Mouse (Mus musculus): ENCODE data around the gene Mrpl1. TPM values are rescaled to one million over a fixed set of nuclear protein-coding genes. Genes with fewer than 3 reads are reported as not detected.

The Mrpl1 gene
- 13.6 TPM for polyA plus RNA-seq (2017; shearing (Covaris generic))

DNA sequence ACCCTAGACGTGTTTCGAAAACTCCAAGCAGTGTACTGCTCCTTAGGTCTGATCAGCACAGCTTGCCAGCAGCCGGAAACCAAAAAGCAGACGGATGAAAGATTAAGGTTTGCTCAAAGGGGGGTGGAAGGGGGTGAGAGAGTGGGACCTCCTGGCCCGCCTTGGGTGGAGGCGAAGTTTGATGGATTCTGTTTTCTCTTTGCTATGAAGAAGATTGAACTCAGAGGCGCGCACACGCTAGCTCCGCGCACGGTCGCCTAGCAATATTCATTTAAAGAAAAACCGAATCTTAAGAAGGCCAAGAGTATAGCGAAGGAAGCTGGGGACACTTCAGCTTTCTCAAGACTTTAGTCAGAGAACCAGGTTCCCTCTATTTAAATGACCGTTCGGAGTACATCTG lies at the start of gene Mrpl1:
TSS of gene Mrpl1 (plus strand) at position 35 of the 400 bp plus-strand sequence.

DNA sequence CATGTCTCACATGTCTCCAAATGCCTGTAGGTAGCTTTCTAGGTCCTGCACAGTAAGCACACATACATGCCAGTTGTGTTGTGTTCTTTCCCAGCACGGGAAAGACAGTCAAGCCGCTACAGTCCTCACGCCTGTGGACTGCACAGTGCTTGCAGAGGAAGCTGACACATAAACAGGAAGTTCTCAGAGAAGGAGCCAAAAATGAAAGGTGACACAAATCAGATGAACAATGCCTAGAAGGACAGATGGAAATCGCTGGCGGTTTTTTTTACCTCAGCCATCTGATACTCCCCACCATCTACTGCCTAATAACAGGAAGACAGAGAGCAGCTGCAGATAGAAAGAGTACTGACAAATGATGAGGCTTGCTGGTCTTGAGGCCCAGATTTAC lies 45.3 kb upstream of the Mrpl1 start, which contains the start of gene Cnot6l:
TSS of gene Cnot6l (minus strand) at position 151 of the 391 bp plus-strand sequence.

Other genes starting within 250 kb of the Mrpl1 start
- 166 TPM for gene Cnot6l, start 45.3 kb upstream of the Mrpl1 start, polyA plus RNA-seq (2017; shearing (Covaris generic))
- 0.07 TPM for gene Fras1, start 164.5 kb downstream of the Mrpl1 start, polyA plus RNA-seq (2017; shearing (Covaris generic))